Mouse (Mus musculus): ENCODE measurements around the gene Olfr870.
"Not testable (repeated sequence)": the region's sequence is repeated elsewhere in the genome, so short reads cannot be mapped to it uniquely, and the experiment has no call there.

Gene Olfr870

GRCm38 (mm10) chr9:20173957-20174356 lies at the start of gene Olfr870:
Gene Olfr870, minus strand, starts transcription at chr9:20174057.
- no peak for DNase-seq (ENCODE audit: low read depth)

DNA sequence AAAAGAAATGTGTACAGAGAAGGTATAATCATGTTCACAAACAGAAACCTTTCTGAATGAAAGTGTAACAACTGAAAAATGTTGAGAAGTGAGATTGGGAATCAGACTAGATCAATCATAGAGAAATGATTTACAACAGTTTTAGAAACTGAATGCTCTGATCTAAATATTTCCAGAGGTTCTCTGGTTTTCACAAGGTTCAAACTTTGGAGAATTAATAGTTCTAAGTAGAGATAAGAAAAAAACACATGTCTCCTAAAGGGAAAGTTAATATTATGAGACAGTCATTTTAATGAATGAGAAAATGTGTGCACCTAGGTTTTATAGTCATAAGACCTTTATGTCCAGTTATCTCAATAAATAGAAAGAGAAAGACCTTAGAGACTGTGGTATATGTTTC lies 38.0 kb upstream of the Olfr870 start, which contains the start of gene Olfr871:
Gene Olfr871, plus strand, starts transcription at position 301 of the 400 bp plus-strand sequence.
- DNase-seq (ENCODE audit: low read depth), result no peak

DNA sequence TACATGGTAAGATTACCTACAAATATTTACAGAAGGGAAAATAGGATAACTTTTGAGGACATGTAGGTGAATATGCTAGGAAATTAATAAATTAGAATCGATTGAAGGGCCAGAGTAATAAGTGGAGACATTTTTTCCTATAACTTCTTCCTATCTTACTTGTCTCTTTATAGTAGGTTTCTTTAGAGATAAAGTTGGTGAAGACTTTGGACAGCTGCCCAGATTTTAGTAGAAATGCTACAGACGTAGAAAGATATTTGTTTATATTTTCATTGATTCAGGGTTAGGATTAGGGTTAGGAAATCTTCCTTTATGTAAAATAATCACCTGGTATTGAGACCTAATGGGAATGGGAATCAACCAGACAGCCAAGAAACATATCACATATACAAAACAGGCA lies 37.6 kb upstream of the Olfr870 start:
- no peak for DNase-seq (ENCODE audit: low read depth)

DNA sequence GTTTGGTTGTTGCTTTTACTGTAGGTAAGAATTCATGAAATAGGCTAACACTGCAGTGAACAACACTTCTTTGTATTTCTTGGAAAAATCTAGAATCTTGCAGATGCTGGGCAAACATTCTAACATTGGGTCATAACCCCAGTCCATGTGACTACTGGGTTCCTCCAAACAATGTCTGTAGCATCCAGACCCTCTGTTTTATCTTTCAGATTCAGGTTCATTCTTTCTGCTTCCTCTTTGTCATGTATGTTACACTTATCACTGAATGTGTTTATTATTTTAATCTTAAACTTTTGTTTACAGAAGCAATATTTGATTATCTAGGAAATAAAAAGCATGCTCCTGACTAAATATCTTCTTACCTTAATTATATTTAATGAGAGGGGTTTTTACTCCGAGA lies 37.0 kb upstream of the Olfr870 start:
- no peak for DNase-seq (ENCODE audit: low read depth)

DNA sequence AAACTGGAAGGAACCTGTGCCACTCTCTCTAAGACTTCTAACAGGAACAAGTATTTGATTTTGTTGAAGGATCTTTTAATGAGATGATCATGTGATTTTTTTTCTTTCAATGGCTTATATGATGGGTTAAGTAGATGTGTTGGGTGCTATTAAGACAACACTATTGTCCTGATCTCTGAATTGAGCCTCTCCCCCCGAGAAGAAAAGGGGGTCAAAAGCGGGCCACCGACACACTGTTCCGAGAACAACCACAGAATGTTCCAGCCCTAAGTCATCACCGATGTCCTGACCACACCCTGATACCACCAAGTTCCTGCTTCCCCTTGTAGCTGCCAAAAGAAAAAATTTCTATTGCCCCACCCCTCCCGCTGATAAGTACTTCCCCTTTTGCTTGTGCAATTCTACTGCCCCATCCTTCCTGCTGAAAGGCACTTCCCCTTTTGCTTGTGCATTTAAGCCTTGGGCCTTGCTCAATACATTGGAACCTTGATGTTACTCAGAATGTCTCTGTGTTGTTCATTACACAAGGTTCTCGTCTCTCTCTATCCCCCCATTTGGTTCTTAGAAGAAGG lies 29.6 kb upstream of the Olfr870 start:
- DNase-seq (ENCODE audit: low read depth), result not testable (repeated sequence)

GRCm38 (mm10) chr9:20202131-20202530 lies 28.3 kb upstream of the Olfr870 start:
- no peak for DNase-seq (ENCODE audit: low read depth)

DNA sequence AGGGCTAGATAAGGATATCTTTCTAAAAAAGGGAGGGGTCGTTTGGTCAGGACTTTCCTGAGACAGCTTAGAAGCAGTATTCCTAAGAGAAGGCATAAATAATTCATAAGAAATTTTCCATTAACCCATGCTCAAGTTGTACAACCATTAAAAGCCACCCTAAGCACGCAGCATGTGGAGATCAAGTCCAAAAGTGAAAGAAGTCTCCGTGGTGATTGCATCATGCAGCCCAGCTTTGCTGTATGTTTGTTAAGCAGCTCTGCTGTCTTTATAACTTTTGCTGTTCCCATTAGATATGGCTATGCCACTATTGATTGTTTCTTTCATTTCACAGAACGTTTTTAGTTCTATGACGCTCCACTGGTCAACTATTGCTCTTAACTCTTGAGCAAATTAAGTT lies 5.6 kb upstream of the Olfr870 start:
- no peak for DNase-seq (ENCODE audit: low read depth)

DNA sequence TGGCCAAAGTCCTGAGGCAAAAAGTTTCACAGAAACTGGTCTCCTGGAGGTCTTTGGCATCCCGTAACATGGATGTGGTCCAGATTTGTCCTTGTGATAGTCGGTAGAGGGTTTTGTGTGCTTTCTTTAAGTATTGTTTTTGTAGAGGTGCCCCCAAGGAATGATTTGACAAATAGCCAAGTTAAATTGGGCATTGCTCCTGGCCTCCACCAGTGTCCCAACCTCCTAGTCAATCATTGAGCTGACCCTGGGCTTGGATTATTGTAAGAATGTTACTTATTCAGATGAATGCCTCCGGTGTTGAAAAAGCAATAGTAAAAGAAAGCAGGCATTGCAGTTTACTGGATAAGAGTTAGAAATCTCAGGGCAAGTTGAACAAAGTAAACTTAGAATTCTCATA lies 24.2 kb downstream of the Olfr870 start:
- DNase-seq (ENCODE audit: low read depth), result no peak

DNA sequence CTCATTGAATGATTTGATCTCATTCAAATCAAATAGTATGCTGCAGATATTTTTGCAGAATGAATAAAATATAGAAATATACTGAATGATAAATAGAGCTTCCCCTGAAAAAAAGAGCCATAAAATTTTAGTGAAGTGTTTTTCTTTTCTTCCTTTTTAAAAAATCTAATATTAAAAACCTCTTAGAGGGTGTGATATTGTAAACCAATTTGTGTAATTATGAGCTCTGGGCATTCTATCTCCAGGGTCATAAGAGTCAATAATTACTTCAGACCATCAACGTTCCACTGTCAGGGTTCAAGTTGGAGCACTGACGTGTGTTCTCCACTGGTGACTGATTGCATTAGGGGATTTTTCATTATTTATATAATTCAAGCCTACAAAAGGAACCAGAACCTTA lies 45.1 kb downstream of the Olfr870 start, which contains the start of gene Olfr869:
Gene Olfr869, plus strand, starts transcription at position 301 of the 400 bp plus-strand sequence.
- DNase-seq (ENCODE audit: low read depth), result no peak
